Mouse (Mus musculus) lung, postnatal 0 days (tissue): ENCODE results near the gene Rpl10a. TPM values are rescaled to one million over a fixed set of nuclear protein-coding genes. Genes with fewer than 3 reads are reported as not detected.

Experiments
- ATAC-seq: fragments of 200-750 bp; cut with Nextera tagmentation; 2 replicates; pipeline ENCODE4 v1.8.0; 2017; ENCODE audit warnings: moderate library complexity
- DNase-seq: peaks from one replicate; pipeline ENCODE4 v3.0.0-alpha.2; 2016; ENCODE audit warnings: low spot score
- H3K27ac ChIP-seq: fragments of 300-500 bp; sonication (generic); 2 replicates; pipeline ENCODE4 v1.5.1; 2014; ENCODE audit warnings: antibody characterized with exemption, mild to moderate bottlenecking, low read length, mixed read lengths
- H3K27me3 ChIP-seq: fragments of 300-500 bp; sonication (generic); replicated peaks from 2 replicates; pipeline ENCODE4 v1.6.1; 2014; ENCODE audit warnings: low read length, mixed read lengths; ENCODE audit not compliant: insufficient read depth
- H3K36me3 ChIP-seq: fragments of 300-500 bp; sonication (generic); 2 replicates; pipeline ENCODE4 v1.6.1; 2014; ENCODE audit warnings: low read length, mixed read lengths; ENCODE audit not compliant: insufficient read depth
- H3K4me1 ChIP-seq: fragments of 300-500 bp; sonication (generic); 2 replicates; pipeline ENCODE4 v1.6.1; 2014; ENCODE audit warnings: antibody characterized with exemption, low read depth, low read length, mixed read lengths; ENCODE audit not compliant: insufficient read depth
- H3K4me2 ChIP-seq: fragments of 300-500 bp; sonication (generic); replicated peaks from 2 replicates; pipeline ENCODE4 v1.6.1; 2014; ENCODE audit warnings: low read depth, mild to moderate bottlenecking, low read length, moderate library complexity, mixed read lengths
- H3K4me3 ChIP-seq: fragments of 300-500 bp; sonication (generic); 2 replicates; pipeline ENCODE4 v1.5.1; 2014; ENCODE audit warnings: low read depth, low read length
- H3K9ac ChIP-seq: fragments of 300-500 bp; sonication (generic); replicated peaks from 2 replicates; pipeline ENCODE4 v1.6.1; 2014; ENCODE audit warnings: low read depth, mild to moderate bottlenecking
- H3K9me3 ChIP-seq: fragments of 300-500 bp; sonication (generic); 2 replicates; pipeline ENCODE4 v1.6.1; 2016; ENCODE audit warnings: low read length, mixed read lengths
- CTCF ChIP-seq: IDR thresholded peaks from 2 replicates; pipeline ENCODE4 v1.5.1; 2016; ENCODE audit warnings: antibody characterized with exemption, mild to moderate bottlenecking
- EP300 ChIP-seq: IDR thresholded peaks from 2 replicates; pipeline ENCODE4 v1.6.1; 2016; ENCODE audit warnings: antibody characterized with exemption, mild to moderate bottlenecking, control low read depth
- WGBS: fragments of 180-500 bp; shearing (Covaris S2); extraction: QIAGEN DNeasy Blood & Tissue Kit; methylation state at CpG from one replicate; pipeline ENCODE4 v1.1.7; 2014; 5-methylcytosine and 5-hydroxymethylcytosine counted together
- polyA plus RNA-seq: library from polyadenylated mRNA; unstranded; fragments of >200 nt; fragmentation: Nextera tagmentation; extraction: Ambion mirVana; gene quantifications from 2 replicates; pipeline ENCODE4 v1.2.1, GENCODE M21; 2015

Gene Rpl10a
- polyA plus RNA-seq, 1 experiment from 2014 or later = 446 TPM

GRCm38 (mm10) chr17:28365122-28365521 lies 36.9 kb downstream of the Rpl10a start, which contains the start of gene Tulp1:
Tulp1 (minus strand) TSS chr17:28365222.
- Histone ChIP-seq H3K4me1 (peaks cover 16% of the 10 kb centered on the region), H3K9ac (0 out of 2 replicates have a peak within 1 kb of the TSS, but pooled peaks have one; percentile 23), H3K36me3 (no peaks in the 10 kb centered on the region), H3K27ac (no peak within 1 kb of the TSS), H3K4me2 (peak within 1 kb of the TSS; percentile 37), H3K9me3 (no peaks in the 10 kb centered on the region), H3K4me3 (peak within 1 kb of the TSS; percentile 14; the same call in 1 of the 2 replicates), H3K27me3 (peaks cover 8% of the 10 kb centered on the region; the same call in 1 of the 2 replicates)
- DNase-seq (no peak), ATAC-seq (no peak)
- TF ChIP-seq EP300 (no peak), CTCF (no peak)
- WGBS = 52% methylated on average over 8 of the region's 8 CpGs

- Histone ChIP-seq H3K4me3 (no peak overlapping the region), H3K27ac (no peak overlapping the region), H3K9ac (no peak overlapping the region), H3K27me3 (no peaks in the 10 kb centered on the region; the same call in 1 of the 2 replicates), H3K36me3 (no peaks in the 10 kb centered on the region), H3K4me2 (no peak overlapping the region), H3K9me3 (no peaks in the 10 kb centered on the region), H3K4me1 (peaks cover 8% of the 10 kb centered on the region)
- TF ChIP-seq EP300 (no peak), CTCF (peak; percentile 96)
- ATAC-seq (peak; percentile 75), DNase-seq (peak; percentile 85)
- 3% methylated on average over 13 of the region's 13 CpGs for WGBS
Measured at GRCm38 (mm10) chr17:28368449-28368848, 40.2 kb downstream of the Rpl10a start.

- H3K4me2 ChIP-seq = no peak overlapping the region
- no peak for TF ChIP-seq CTCF
- no peak for TF ChIP-seq EP300
- 45% methylated on average over 5 of the region's 5 CpGs for WGBS
- H3K9ac ChIP-seq = no peak overlapping the region
- H3K27me3 ChIP-seq = no peaks in the 10 kb centered on the region; the same call in 1 of the 2 replicates
- H3K27ac ChIP-seq = no peak overlapping the region
- H3K9me3 ChIP-seq = no peaks in the 10 kb centered on the region
- no peak for DNase-seq
- ATAC-seq = peak; percentile 50
- H3K4me1 ChIP-seq = peaks cover 2% of the 10 kb centered on the region
- H3K4me3 ChIP-seq = no peak overlapping the region
- H3K36me3 ChIP-seq = no peaks in the 10 kb centered on the region
Measured at GRCm38 (mm10) chr17:28369056-28369455, 40.8 kb downstream of the Rpl10a start.

- H3K36me3 ChIP-seq = no peaks in the 10 kb centered on the region
- no peak overlapping the region for H3K9ac ChIP-seq
- H3K27me3 ChIP-seq = peaks cover 10% of the 10 kb centered on the region; the same call in 1 of the 2 replicates
- DNase-seq (no peak), ATAC-seq (no peak)
- no peak overlapping the region for H3K4me3 ChIP-seq
- H3K27ac ChIP-seq = no peak overlapping the region
- 55% methylated on average over 2 of the region's 2 CpGs for WGBS
- H3K4me1 ChIP-seq = no peaks in the 10 kb centered on the region
- TF ChIP-seq EP300 = no peak
- TF ChIP-seq CTCF = no peak
- no peak overlapping the region for H3K4me2 ChIP-seq
- H3K9me3 ChIP-seq = no peaks in the 10 kb centered on the region
Measured at GRCm38 (mm10) chr17:28371286-28371685, 43.0 kb downstream of the Rpl10a start.

GRCm38 (mm10) chr17:28371941-28372340 lies 43.7 kb downstream of the Rpl10a start:
- Histone ChIP-seq H3K4me1 (no peaks in the 10 kb centered on the region), H3K4me2 (no peak overlapping the region), H3K4me3 (no peak overlapping the region), H3K27me3 (peaks cover 10% of the 10 kb centered on the region; the same call in 1 of the 2 replicates), H3K36me3 (no peaks in the 10 kb centered on the region), H3K9ac (no peak overlapping the region), H3K27ac (no peak overlapping the region), H3K9me3 (no peaks in the 10 kb centered on the region)
- DNase-seq = no peak
- TF ChIP-seq CTCF (no peak), EP300 (no peak)
- WGBS = 69% methylated on average over 1 of the region's 1 CpGs
- ATAC-seq = no peak

GRCm38 (mm10) chr17:28373821-28374220 lies 45.5 kb downstream of the Rpl10a start:
- Histone ChIP-seq H3K27ac (no peak overlapping the region), H3K4me2 (no peak overlapping the region), H3K4me1 (no peaks in the 10 kb centered on the region), H3K36me3 (no peaks in the 10 kb centered on the region), H3K9ac (no peak overlapping the region), H3K4me3 (no peak overlapping the region), H3K27me3 (peaks cover 10% of the 10 kb centered on the region; the same call in 1 of the 2 replicates), H3K9me3 (no peaks in the 10 kb centered on the region)
- peak; percentile 46 for ATAC-seq
- TF ChIP-seq CTCF (peak; percentile 87), EP300 (no peak)
- peak; percentile 73 for DNase-seq
- 20% methylated on average over 10 of the region's 10 CpGs for WGBS

GRCm38 (mm10) chr17:28374494-28374893 lies 46.2 kb downstream of the Rpl10a start:
- Histone ChIP-seq H3K4me2 (no peak overlapping the region), H3K9me3 (no peaks in the 10 kb centered on the region), H3K4me1 (no peaks in the 10 kb centered on the region), H3K27me3 (peaks cover 10% of the 10 kb centered on the region; the same call in 1 of the 2 replicates), H3K36me3 (no peaks in the 10 kb centered on the region), H3K27ac (no peak overlapping the region), H3K4me3 (no peak overlapping the region), H3K9ac (no peak overlapping the region)
- 19% methylated on average over 16 of the region's 16 CpGs for WGBS
- no peak for DNase-seq
- TF ChIP-seq CTCF (no peak), EP300 (no peak)
- no peak for ATAC-seq
